Mouse (Mus musculus) ZHBTc4 (cell line): ENCODE results near the gene Ap2a1.

Source experiments
- DNase-seq: peaks from one replicate; pipeline ENCODE4 v3.0.0-alpha.2; 2011; ENCODE audit warnings: low read depth, low spot score

The Ap2a1 gene

GRCm38 (mm10) chr7:44850789-44851624 lies 78.3 kb downstream of the Ap2a1 start:
- no peak for DNase-seq
